Mouse (Mus musculus) liver, embryonic 13.5 days (tissue): ENCODE results near the gene Marveld2. TPM values are rescaled to one million over a fixed set of nuclear protein-coding genes. Genes with fewer than 3 reads are reported as not detected.

Experiments used
- ATAC-seq: fragments of 200-750 bp; cut with Nextera tagmentation; 2 replicates; pipeline ENCODE4 v1.8.0; 2017; ENCODE audit warnings: low read depth, mild to moderate bottlenecking, moderate number of reproducible peaks, moderate library complexity
- DNase-seq: peaks from one replicate; pipeline ENCODE4 v3.0.0; 2022
- H3K27ac ChIP-seq: fragments of 300-500 bp; sonication (generic); 2 replicates; pipeline ENCODE4 v1.5.1; 2015; ENCODE audit warnings: moderate library complexity, mild to moderate bottlenecking, inconsistent platforms
- H3K27me3 ChIP-seq: fragments of 300-500 bp; sonication (generic); 2 replicates; pipeline ENCODE4 v1.6.1; 2015; ENCODE audit warnings: mild to moderate bottlenecking, inconsistent platforms
- H3K36me3 ChIP-seq: fragments of 300-500 bp; sonication (generic); 2 replicates; pipeline ENCODE4 v1.6.1; 2015; ENCODE audit warnings: mild to moderate bottlenecking, inconsistent platforms
- H3K4me1 ChIP-seq: fragments of 300-500 bp; sonication (generic); replicated peaks from 2 replicates; pipeline ENCODE4 v1.6.1; 2015; ENCODE audit warnings: inconsistent platforms
- H3K4me2 ChIP-seq: fragments of 300-500 bp; sonication (generic); 2 replicates; pipeline ENCODE4 v1.6.1; 2015; ENCODE audit warnings: inconsistent platforms, mild to moderate bottlenecking, moderate library complexity
- H3K4me3 ChIP-seq: fragments of 300-500 bp; sonication (generic); replicated peaks from 2 replicates; pipeline ENCODE4 v1.5.1; 2015; ENCODE audit warnings: mild to moderate bottlenecking, inconsistent platforms
- H3K9ac ChIP-seq: fragments of 300-500 bp; sonication (generic); 2 replicates; pipeline ENCODE4 v1.6.1; 2015; ENCODE audit warnings: mild to moderate bottlenecking, inconsistent platforms
- H3K9me3 ChIP-seq: fragments of 300-500 bp; sonication (generic); replicated peaks from 2 replicates; pipeline ENCODE4 v1.6.1; 2016; ENCODE audit warnings: inconsistent platforms
- WGBS: fragments of 180-500 bp; shearing (Covaris S2); methylation state at CpG from one replicate; pipeline ENCODE4 v1.1.7; 2015; ENCODE audit not compliant: insufficient replicate concordance; 5-methylcytosine and 5-hydroxymethylcytosine counted together
- polyA plus RNA-seq: library from polyadenylated mRNA; unstranded; fragments of >200 nt; fragmentation: Nextera tagmentation; extraction: Ambion mirVana; gene quantifications from 2 replicates; pipeline ENCODE4 v1.2.1, GENCODE M21; 2015

Marveld2 gene
- polyA plus RNA-seq, 1 experiment from 2014 or later, result 6.0 TPM

GRCm38 (mm10) chr13:100617583-100617982, 812 bp upstream of the Marveld2 start:
- Histone ChIP-seq H3K4me2 (no peak overlapping the region), H3K9me3 (no peaks in the 10 kb centered on the region), H3K4me1 (peaks cover 13% of the 10 kb centered on the region), H3K9ac (no peak overlapping the region), H3K36me3 (peaks cover 38% of the 10 kb centered on the region), H3K27ac (no peak overlapping the region), H3K4me3 (no peak overlapping the region), H3K27me3 (peaks cover 10% of the 10 kb centered on the region)
- 86% methylated on average over 13 of the region's 13 CpGs for WGBS
- ATAC-seq, result no peak
- DNase-seq, result no peak

GRCm38 (mm10) chr13:100612903-100613302, 3.9 kb downstream of the Marveld2 start:
- WGBS, result 56% methylated on average over 2 of the region's 2 CpGs
- Histone ChIP-seq H3K36me3 (peaks cover 25% of the 10 kb centered on the region), H3K27ac (no peak overlapping the region), H3K9me3 (no peaks in the 10 kb centered on the region), H3K4me1 (peaks cover 13% of the 10 kb centered on the region), H3K4me3 (no peak overlapping the region), H3K4me2 (no peak overlapping the region), H3K27me3 (peaks cover 10% of the 10 kb centered on the region), H3K9ac (no peak overlapping the region)
- DNase-seq (no peak), ATAC-seq (no peak)

- 84% methylated on average over 10 of the region's 10 CpGs for WGBS
- Histone ChIP-seq H3K9ac (no peak overlapping the region), H3K36me3 (peaks cover 22% of the 10 kb centered on the region), H3K4me1 (peaks cover 10% of the 10 kb centered on the region), H3K27me3 (peaks cover 10% of the 10 kb centered on the region), H3K27ac (no peak overlapping the region), H3K9me3 (0 out of 2 replicates have a peak, but pooled peaks cover 4% of the 10 kb centered on the region), H3K4me3 (no peak overlapping the region), H3K4me2 (no peak overlapping the region)
- ATAC-seq, result no peak
- no peak for DNase-seq
Measured at GRCm38 (mm10) chr13:100612251-100612650, 4.5 kb downstream of the Marveld2 start.

GRCm38 (mm10) chr13:100611266-100611665, 5.5 kb downstream of the Marveld2 start:
- H3K4me1 ChIP-seq, result peaks cover 2% of the 10 kb centered on the region
- peaks cover 22% of the 10 kb centered on the region for H3K36me3 ChIP-seq
- no peak for ATAC-seq
- H3K27ac ChIP-seq, result no peak overlapping the region
- H3K4me3 ChIP-seq, result no peak overlapping the region
- H3K9ac ChIP-seq, result no peak overlapping the region
- peaks cover 5% of the 10 kb centered on the region; the same call in 1 of the 2 replicates for H3K27me3 ChIP-seq
- WGBS, result 74% methylated on average over 13 of the region's 13 CpGs
- H3K4me2 ChIP-seq, result no peak overlapping the region
- DNase-seq, result no peak
- H3K9me3 ChIP-seq, result 0 out of 2 replicates have a peak, but pooled peaks cover 4% of the 10 kb centered on the region

GRCm38 (mm10) chr13:100607756-100608155, 9.0 kb downstream of the Marveld2 start:
- H3K4me3 ChIP-seq, result no peak overlapping the region
- no peak overlapping the region for H3K4me2 ChIP-seq
- H3K27ac ChIP-seq, result no peak overlapping the region
- DNase-seq, result no peak
- no peak for ATAC-seq
- peaks cover 24% of the 10 kb centered on the region for H3K36me3 ChIP-seq
- H3K9me3 ChIP-seq, result 0 out of 2 replicates have a peak, but pooled peaks cover 4% of the 10 kb centered on the region
- H3K27me3 ChIP-seq, result no peaks in the 10 kb centered on the region
- H3K9ac ChIP-seq, result no peak overlapping the region
- 0 out of 2 replicates have a peak, but pooled peaks cover 2% of the 10 kb centered on the region for H3K4me1 ChIP-seq
- WGBS, result 71% methylated on average over 8 of the region's 8 CpGs

- no peak for ATAC-seq
- 45% methylated on average over 1 of the region's 1 CpGs for WGBS
Measured at GRCm38 (mm10) chr13:100605845-100606244, 10.9 kb downstream of the Marveld2 start.

GRCm38 (mm10) chr13:100603738-100604095, 13.1 kb downstream of the Marveld2 start:
- WGBS, result 75% methylated on average over 11 of the region's 11 CpGs
- Histone ChIP-seq H3K27me3 (no peaks in the 10 kb centered on the region), H3K4me1 (peaks cover 19% of the 10 kb centered on the region), H3K36me3 (peaks cover 12% of the 10 kb centered on the region; the same call in 1 of the 2 replicates), H3K9me3 (0 out of 2 replicates have a peak, but pooled peaks cover 4% of the 10 kb centered on the region), H3K27ac (peak overlapping the region; percentile 70), H3K4me2 (no peak overlapping the region), H3K9ac (no peak overlapping the region), H3K4me3 (no peak overlapping the region)
- ATAC-seq, result no peak
- no peak for DNase-seq

More at GRCm38 (mm10) chr13:100605845-100606244, 10.9 kb downstream of the Marveld2 start:
- H3K36me3 ChIP-seq, result peaks cover 11% of the 10 kb centered on the region
- no peak overlapping the region for H3K27ac ChIP-seq
- H3K27me3 ChIP-seq, result no peaks in the 10 kb centered on the region
- no peak overlapping the region for H3K9ac ChIP-seq
- peaks cover 11% of the 10 kb centered on the region for H3K4me1 ChIP-seq
- no peak for DNase-seq
- no peak overlapping the region for H3K4me3 ChIP-seq
- H3K4me2 ChIP-seq, result no peak overlapping the region
- 0 out of 2 replicates have a peak, but pooled peaks cover 4% of the 10 kb centered on the region for H3K9me3 ChIP-seq

- H3K9me3 ChIP-seq, result 0 out of 2 replicates have a peak, but pooled peaks cover 4% of the 10 kb centered on the region
- ATAC-seq (no peak), DNase-seq (no peak)
- H3K36me3 ChIP-seq, result peaks cover 12% of the 10 kb centered on the region; the same call in 1 of the 2 replicates
- peaks cover 19% of the 10 kb centered on the region for H3K4me1 ChIP-seq
- no peak overlapping the region for H3K4me2 ChIP-seq
- 80% methylated on average over 10 of the region's 10 CpGs for WGBS
- H3K9ac ChIP-seq, result no peak overlapping the region
- no peak overlapping the region for H3K4me3 ChIP-seq
- H3K27ac ChIP-seq, result peak overlapping the region; percentile 70
- no peaks in the 10 kb centered on the region for H3K27me3 ChIP-seq
Measured at GRCm38 (mm10) chr13:100603031-100603737, 13.6 kb downstream of the Marveld2 start.

- no peak for DNase-seq
- no peak overlapping the region for H3K9ac ChIP-seq
- no peak overlapping the region for H3K4me3 ChIP-seq
- 57% methylated on average over 5 of the region's 5 CpGs for WGBS
- H3K9me3 ChIP-seq, result no peaks in the 10 kb centered on the region
- H3K27ac ChIP-seq, result peak overlapping the region; percentile 70
- no peak overlapping the region for H3K4me2 ChIP-seq
- ATAC-seq, result peak; percentile 82
- no peaks in the 10 kb centered on the region for H3K27me3 ChIP-seq
- 0 out of 2 replicates have a peak, but pooled peaks cover 6% of the 10 kb centered on the region for H3K36me3 ChIP-seq
- H3K4me1 ChIP-seq, result peaks cover 19% of the 10 kb centered on the region
Measured at GRCm38 (mm10) chr13:100602239-100602902, 14.4 kb downstream of the Marveld2 start.

- peak overlapping the region; percentile 37 for H3K9ac ChIP-seq
- H3K4me2 ChIP-seq, result peak overlapping the region; percentile 56
Measured at GRCm38 (mm10) chr13:100601034-100601433, 15.7 kb downstream of the Marveld2 start.

GRCm38 (mm10) chr13:100600317-100600716, 16.5 kb downstream of the Marveld2 start:
- H3K36me3 ChIP-seq, result 0 out of 2 replicates have a peak, but pooled peaks cover 6% of the 10 kb centered on the region
- no peaks in the 10 kb centered on the region for H3K27me3 ChIP-seq
- WGBS, result 32% methylated on average over 12 of the region's 12 CpGs
- no peaks in the 10 kb centered on the region for H3K9me3 ChIP-seq
- no peak for DNase-seq
- H3K4me1 ChIP-seq, result peaks cover 19% of the 10 kb centered on the region
- ATAC-seq, result no peak
- H3K9ac ChIP-seq, result peak overlapping the region; percentile 37
- no peak overlapping the region for H3K27ac ChIP-seq
- peak overlapping the region; percentile 38 for H3K4me3 ChIP-seq
- H3K4me2 ChIP-seq, result peak overlapping the region; percentile 56

More at GRCm38 (mm10) chr13:100601034-100601433, 15.7 kb downstream of the Marveld2 start:
- Histone ChIP-seq H3K4me1 (peaks cover 19% of the 10 kb centered on the region), H3K4me3 (peak overlapping the region; percentile 38), H3K27ac (peak overlapping the region; percentile 13; the same call in 1 of the 2 replicates), H3K36me3 (0 out of 2 replicates have a peak, but pooled peaks cover 6% of the 10 kb centered on the region), H3K9me3 (no peaks in the 10 kb centered on the region), H3K27me3 (no peaks in the 10 kb centered on the region)
- peak; percentile 61; the same call in 1 of the 2 replicates for ATAC-seq
- WGBS, result 23% methylated on average over 8 of the region's 8 CpGs
- DNase-seq, result no peak
